Mouse (Mus musculus): Measurements from ENCODE around the gene Adcyap1r1.
A peak's percentile ranks its signal among the peaks of the same experiment; 100 is the strongest.

Gene Adcyap1r1

GRCm38 (mm10) chr6:55452381-55452780, 603 bp downstream of the Adcyap1r1 start:
- DNase-seq, result no peak

GRCm38 (mm10) chr6:55453548-55453947, 1.8 kb downstream of the Adcyap1r1 start:
- DNase-seq, result peak; percentile 73

GRCm38 (mm10) chr6:55455641-55456040, 3.9 kb downstream of the Adcyap1r1 start:
- DNase-seq, result peak; percentile 75

GRCm38 (mm10) chr6:55457727-55458126, 5.9 kb downstream of the Adcyap1r1 start:
- DNase-seq, result no peak

GRCm38 (mm10) chr6:55458156-55458555, 6.4 kb downstream of the Adcyap1r1 start:
- peak; percentile 50 for DNase-seq

GRCm38 (mm10) chr6:55459545-55460397, 8.0 kb downstream of the Adcyap1r1 start:
- peak; percentile 70 for DNase-seq

GRCm38 (mm10) chr6:55461141-55461540, 9.4 kb downstream of the Adcyap1r1 start:
- no peak for DNase-seq

- DNase-seq, result no peak
Observed at GRCm38 (mm10) chr6:55461678-55462077, 9.9 kb downstream of the Adcyap1r1 start.

GRCm38 (mm10) chr6:55462394-55462793, 10.6 kb downstream of the Adcyap1r1 start:
- no peak for DNase-seq

- DNase-seq, result no peak
Observed at GRCm38 (mm10) chr6:55463966-55464365, 12.2 kb downstream of the Adcyap1r1 start.

GRCm38 (mm10) chr6:55465311-55465710, 13.5 kb downstream of the Adcyap1r1 start:
- no peak for DNase-seq

GRCm38 (mm10) chr6:55466301-55466761, 14.6 kb downstream of the Adcyap1r1 start:
- no peak for DNase-seq

GRCm38 (mm10) chr6:55470691-55471090, 18.9 kb downstream of the Adcyap1r1 start:
- no peak for DNase-seq

- peak; percentile 66 for DNase-seq
Observed at GRCm38 (mm10) chr6:55472381-55472780, 20.6 kb downstream of the Adcyap1r1 start.

- no peak for DNase-seq
Observed at GRCm38 (mm10) chr6:55480988-55481387, 29.2 kb downstream of the Adcyap1r1 start.

- DNase-seq, result no peak
Observed at GRCm38 (mm10) chr6:55482471-55482870, 30.7 kb downstream of the Adcyap1r1 start.

GRCm38 (mm10) chr6:55483360-55483759, 31.6 kb downstream of the Adcyap1r1 start:
- no peak for DNase-seq

- DNase-seq, result no peak
Observed at GRCm38 (mm10) chr6:55484224-55484623, 32.4 kb downstream of the Adcyap1r1 start.

- DNase-seq, result no peak
Observed at GRCm38 (mm10) chr6:55485216-55485615, 33.4 kb downstream of the Adcyap1r1 start.

GRCm38 (mm10) chr6:55487726-55488125, 35.9 kb downstream of the Adcyap1r1 start:
- DNase-seq, result no peak

GRCm38 (mm10) chr6:55496201-55496600, 44.4 kb downstream of the Adcyap1r1 start:
- DNase-seq, result no peak

- no peak for DNase-seq
Observed at GRCm38 (mm10) chr6:55498753-55499152, 47.0 kb downstream of the Adcyap1r1 start.

GRCm38 (mm10) chr6:55501061-55501460, 49.3 kb downstream of the Adcyap1r1 start:
- DNase-seq, result peak; percentile 2

GRCm38 (mm10) chr6:55502309-55502708, 50.5 kb downstream of the Adcyap1r1 start:
- DNase-seq, result no peak

All from cerebellum, adult 11-12 months (tissue).